Mouse (Mus musculus) megakaryocyte, embryonic 14.5 days (primary cell): ENCODE data around the gene Clasp2.

Source experiments
- FLI1 ChIP-seq: IDR thresholded peaks from 2 replicates; pipeline ENCODE4 v1.6.1; 2012; ENCODE audit warnings: low read length, inconsistent platforms, mixed read lengths
- GATA1 ChIP-seq: IDR thresholded peaks from 3 replicates; pipeline ENCODE4 v1.6.1; 2012; ENCODE audit warnings: mixed read lengths, low read length, inconsistent platforms, borderline replicate concordance

GRCm38 (mm10) chr9:113966838-113967237 is 225.6 kb downstream of the Clasp2 start:
- TF ChIP-seq GATA1 (no peak), FLI1 (no peak)
